Mouse (Mus musculus) embryo, embryonic 11 days (tissue): ENCODE data around the gene Dnlz.
A peak's percentile ranks its signal among the peaks of the same experiment; 100 is the strongest.
"Not testable (repeated sequence)": the region's sequence is repeated elsewhere in the genome, so short reads cannot be mapped to it uniquely, and the experiment has no call there.

ENCODE experiments used
- DNase-seq: peaks from one replicate; pipeline ENCODE4 v3.0.0-alpha.2; 2015

Dnlz gene

GRCm38 (mm10) chr2:26351358-26352290 is at the start of gene Dnlz:
Gene Dnlz, minus strand, starts transcription at chr2:26352110.
- peak; percentile 95 for DNase-seq

- no peak for DNase-seq
These were observed 49.1 kb upstream of the Dnlz start for GRCm38 (mm10) chr2:26401023-26401422.

GRCm38 (mm10) chr2:26400296-26400695 is 48.4 kb upstream of the Dnlz start:
- DNase-seq = no peak

GRCm38 (mm10) chr2:26399647-26400046 is 47.7 kb upstream of the Dnlz start:
- no peak for DNase-seq

- DNase-seq = no peak
These were observed 47.1 kb upstream of the Dnlz start for GRCm38 (mm10) chr2:26398978-26399377.

GRCm38 (mm10) chr2:26391617-26392016 is 39.7 kb upstream of the Dnlz start:
- no peak for DNase-seq

- no peak for DNase-seq
These were observed 39.0 kb upstream of the Dnlz start for GRCm38 (mm10) chr2:26390954-26391353.

GRCm38 (mm10) chr2:26389154-26389690 is 37.3 kb upstream of the Dnlz start, which contains the start of the genes Entr1 and Pmpca:
Gene Entr1, minus strand, starts transcription at chr2:26389316.
Gene Pmpca, plus strand, starts transcription at chr2:26389339.
- DNase-seq = peak; percentile 94

GRCm38 (mm10) chr2:26388682-26389153 is 36.8 kb upstream of the Dnlz start:
- DNase-seq = no peak

GRCm38 (mm10) chr2:26387713-26388112 is 35.8 kb upstream of the Dnlz start:
- DNase-seq = no peak

GRCm38 (mm10) chr2:26380871-26381270 is 29.0 kb upstream of the Dnlz start:
- not testable (repeated sequence) for DNase-seq

GRCm38 (mm10) chr2:26380131-26380771 is 28.3 kb upstream of the Dnlz start, which contains the start of gene Snapc4:
Gene Snapc4, minus strand, starts transcription at chr2:26380653.
- DNase-seq = peak; percentile 93

GRCm38 (mm10) chr2:26372396-26372795 is 20.5 kb upstream of the Dnlz start:
- DNase-seq = no peak

- DNase-seq = no peak
These were observed 16.7 kb upstream of the Dnlz start for GRCm38 (mm10) chr2:26368572-26368971.

- DNase-seq = no peak
These were observed 16.0 kb upstream of the Dnlz start for GRCm38 (mm10) chr2:26367911-26368310.

- DNase-seq = no peak
These were observed 13.0 kb upstream of the Dnlz start for GRCm38 (mm10) chr2:26364738-26365465.

- no peak for DNase-seq
These were observed 11.6 kb upstream of the Dnlz start for GRCm38 (mm10) chr2:26363481-26363880.

- no peak for DNase-seq
These were observed 11.1 kb upstream of the Dnlz start for GRCm38 (mm10) chr2:26362991-26363390.

GRCm38 (mm10) chr2:26360772-26361171 is 8.9 kb upstream of the Dnlz start, which contains the start of gene Card9:
Gene Card9, minus strand, starts transcription at chr2:26360918.
- DNase-seq = no peak

- DNase-seq = no peak
These were observed 8.1 kb upstream of the Dnlz start for GRCm38 (mm10) chr2:26359983-26360382.

GRCm38 (mm10) chr2:26358667-26359320 is 6.9 kb upstream of the Dnlz start:
- no peak for DNase-seq

GRCm38 (mm10) chr2:26357484-26357883 is 5.6 kb upstream of the Dnlz start:
- no peak for DNase-seq
